Mouse (Mus musculus) midbrain, embryonic 15.5 days (tissue): Measurements from ENCODE around the gene Nfkbid. TPM values are rescaled to one million over a fixed set of nuclear protein-coding genes. Genes with fewer than 3 reads are reported as not detected.
A peak's percentile ranks its signal among the peaks of the same experiment; 100 is the strongest.

Source experiments
- ATAC-seq: fragments of 200-750 bp; cut with Nextera tagmentation; replicated peaks from 2 replicates; pipeline ENCODE4 v1.8.0; 2017; ENCODE audit warnings: moderate TSS enrichment
- H3K27ac ChIP-seq: fragments of 300-500 bp; sonication (generic); 2 replicates; pipeline ENCODE4 v1.5.1; 2015; ENCODE audit warnings: mild to moderate bottlenecking, inconsistent platforms
- H3K27me3 ChIP-seq: fragments of 300-500 bp; sonication (generic); replicated peaks from 2 replicates; pipeline ENCODE4 v1.6.1; 2015; ENCODE audit warnings: inconsistent platforms
- H3K36me3 ChIP-seq: fragments of 300-500 bp; sonication (generic); replicated peaks from 2 replicates; pipeline ENCODE4 v1.6.1; 2015; ENCODE audit warnings: inconsistent platforms
- H3K4me1 ChIP-seq: fragments of 300-500 bp; sonication (generic); 2 replicates; pipeline ENCODE4 v1.6.1; 2015; ENCODE audit warnings: inconsistent platforms
- H3K4me2 ChIP-seq: fragments of 300-500 bp; sonication (generic); 2 replicates; pipeline ENCODE4 v1.6.1; 2015; ENCODE audit warnings: inconsistent platforms, mild to moderate bottlenecking, moderate library complexity
- H3K4me3 ChIP-seq: fragments of 300-500 bp; sonication (generic); 2 replicates; pipeline ENCODE4 v1.5.1; 2015; ENCODE audit warnings: mild to moderate bottlenecking, inconsistent platforms
- H3K9ac ChIP-seq: fragments of 300-500 bp; sonication (generic); 2 replicates; pipeline ENCODE4 v1.6.1; 2015; ENCODE audit warnings: mild to moderate bottlenecking, inconsistent platforms
- H3K9me3 ChIP-seq: fragments of 300-500 bp; sonication (generic); 2 replicates; pipeline ENCODE4 v1.6.1; 2016; ENCODE audit warnings: inconsistent platforms
- WGBS: fragments of 180-500 bp; shearing (Covaris S2); methylation state at CpG from one replicate; pipeline ENCODE4 v1.1.7; 2015; ENCODE audit warnings: mixed read lengths; 5-methylcytosine and 5-hydroxymethylcytosine counted together
- polyA plus RNA-seq: library from polyadenylated mRNA; unstranded; fragments of >200 nt; fragmentation: Nextera tagmentation; extraction: Ambion mirVana; gene quantifications from 2 replicates; pipeline ENCODE4 v1.2.1, GENCODE M21; 2015

Gene Nfkbid
- polyA plus RNA-seq, 1 experiment from 2014 or later = 2.8 TPM

DNA sequence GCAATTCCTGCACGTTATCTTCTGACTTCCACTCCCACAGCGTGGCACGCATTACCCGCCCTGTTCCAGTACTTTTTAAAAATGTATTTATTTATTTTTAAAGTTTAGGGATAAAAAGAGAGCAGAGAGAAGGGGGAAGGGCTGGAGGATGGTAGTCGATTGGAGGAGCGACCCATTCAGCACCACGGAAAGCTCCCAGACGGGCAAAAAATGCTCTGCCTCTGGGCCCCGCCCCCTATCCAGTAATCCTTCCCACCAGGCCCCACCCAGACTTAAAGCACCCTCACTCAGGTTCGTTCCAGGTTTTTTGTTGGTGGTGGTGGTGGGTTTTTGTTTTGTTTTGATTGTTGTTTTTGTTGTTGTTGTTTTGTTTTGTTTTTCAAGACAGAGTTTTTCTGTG is 12.7 kb downstream of the Nfkbid start:
- Histone ChIP-seq H3K4me3 (no peak overlapping the region), H3K27ac (no peak overlapping the region), H3K9ac (no peak overlapping the region), H3K4me2 (no peak overlapping the region), H3K27me3 (no peaks in the 10 kb centered on the region), H3K9me3 (no peaks in the 10 kb centered on the region), H3K36me3 (peaks cover 37% of the 10 kb centered on the region), H3K4me1 (no peaks in the 10 kb centered on the region)
- ATAC-seq = no peak
- WGBS = 3% methylated on average over 10 of the region's 10 CpGs

DNA sequence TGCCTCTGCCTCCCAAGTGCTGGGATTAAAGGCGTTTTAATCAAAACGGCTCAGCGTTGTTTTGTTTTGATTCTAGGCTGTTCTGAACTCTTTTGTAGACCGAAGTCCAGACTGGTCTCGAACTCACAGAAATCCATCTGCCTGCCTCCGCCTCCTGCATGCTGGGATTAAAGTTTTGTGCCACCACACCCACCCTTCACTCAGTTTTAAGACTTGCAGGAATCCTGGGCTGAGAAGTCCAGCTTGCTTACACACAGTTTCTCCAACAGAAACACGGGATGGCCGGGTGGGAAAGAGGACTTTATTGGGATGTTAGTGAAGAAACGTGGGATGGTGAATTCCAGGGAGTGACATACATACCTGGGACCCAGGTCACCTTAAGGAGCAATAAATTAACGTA is 13.2 kb downstream of the Nfkbid start:
- H3K4me3 ChIP-seq = no peak overlapping the region
- H3K4me1 ChIP-seq = no peaks in the 10 kb centered on the region
- no peak overlapping the region for H3K9ac ChIP-seq
- no peak overlapping the region for H3K4me2 ChIP-seq
- ATAC-seq = no peak
- WGBS = 76% methylated on average over 10 of the region's 10 CpGs
- no peaks in the 10 kb centered on the region for H3K9me3 ChIP-seq
- peaks cover 42% of the 10 kb centered on the region for H3K36me3 ChIP-seq
- H3K27ac ChIP-seq = no peak overlapping the region
- no peaks in the 10 kb centered on the region for H3K27me3 ChIP-seq

DNA sequence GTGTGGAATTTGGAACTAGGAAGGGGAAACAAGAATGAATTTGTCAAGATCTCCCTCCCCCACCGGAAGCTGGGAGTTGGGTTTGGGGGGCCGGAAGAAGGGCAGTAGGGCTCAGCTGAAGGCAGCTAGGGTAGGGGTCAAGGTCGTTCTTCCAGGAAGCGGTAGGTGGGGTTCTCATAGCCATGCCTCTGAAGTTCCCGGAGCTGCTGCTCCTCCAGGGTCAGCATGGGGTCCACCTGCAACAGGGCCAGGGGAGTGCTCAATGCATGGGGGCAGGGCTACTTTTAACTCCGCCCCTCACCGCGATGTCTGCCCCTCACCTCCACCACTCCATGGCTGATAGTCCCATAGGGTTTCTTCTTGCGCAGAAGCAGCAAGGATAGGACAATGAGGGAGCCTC is 13.6 kb downstream of the Nfkbid start:
- no peaks in the 10 kb centered on the region for H3K4me1 ChIP-seq
- H3K36me3 ChIP-seq = peaks cover 46% of the 10 kb centered on the region
- H3K27me3 ChIP-seq = no peaks in the 10 kb centered on the region
- no peak overlapping the region for H3K9ac ChIP-seq
- no peaks in the 10 kb centered on the region for H3K9me3 ChIP-seq
- no peak overlapping the region for H3K27ac ChIP-seq
- H3K4me2 ChIP-seq = no peak overlapping the region
- 53% methylated on average over 9 of the region's 9 CpGs for WGBS
- ATAC-seq = no peak
- no peak overlapping the region for H3K4me3 ChIP-seq

DNA sequence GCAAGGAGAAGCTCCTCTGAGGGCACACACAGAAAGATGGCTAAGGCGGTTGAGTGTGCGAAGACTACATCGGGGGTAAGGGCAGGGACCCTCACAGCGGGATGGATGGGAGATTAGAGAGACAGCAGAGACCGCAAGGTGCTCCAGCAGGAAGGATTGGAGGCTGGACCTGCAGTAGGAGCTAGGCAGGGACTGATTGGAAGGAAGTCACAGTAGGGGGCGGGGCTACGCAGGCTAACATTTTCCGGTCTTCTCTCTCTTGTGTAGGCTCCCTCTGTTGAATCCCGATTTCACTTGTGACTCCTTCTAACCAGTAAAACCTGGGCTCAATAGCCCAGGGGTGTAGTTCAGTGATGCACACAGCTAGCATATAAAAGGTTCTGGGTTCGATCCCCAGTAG is 15.3 kb downstream of the Nfkbid start:
- no peak overlapping the region for H3K27ac ChIP-seq
- peaks cover 6% of the 10 kb centered on the region for H3K4me1 ChIP-seq
- H3K27me3 ChIP-seq = no peaks in the 10 kb centered on the region
- peaks cover 53% of the 10 kb centered on the region for H3K36me3 ChIP-seq
- no peak for ATAC-seq
- no peak overlapping the region for H3K4me3 ChIP-seq
- no peaks in the 10 kb centered on the region for H3K9me3 ChIP-seq
- H3K9ac ChIP-seq = no peak overlapping the region
- H3K4me2 ChIP-seq = no peak overlapping the region
- 27% methylated on average over 10 of the region's 10 CpGs for whole genome bisulfite sequencing

DNA sequence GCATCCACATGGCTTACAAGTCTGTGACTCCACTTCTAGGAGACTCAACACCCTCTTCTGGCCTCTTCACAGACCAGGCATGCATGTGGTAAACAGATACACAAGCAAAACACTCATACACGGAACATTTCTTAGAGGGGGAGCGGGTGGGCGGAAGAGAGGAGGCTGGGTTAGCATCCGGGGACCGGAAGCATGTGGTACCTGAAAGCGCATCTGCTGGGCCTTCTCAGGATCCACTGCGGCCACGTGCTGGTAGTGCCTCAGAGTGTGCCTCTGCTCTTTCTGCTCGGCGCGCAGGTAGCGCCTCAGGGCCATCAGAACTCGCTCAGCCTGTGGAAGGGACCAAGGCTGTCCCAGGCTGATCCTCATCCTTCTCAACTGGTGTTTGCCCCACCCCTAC is 18.2 kb downstream of the Nfkbid start:
- H3K4me3 ChIP-seq = no peak overlapping the region
- H3K4me2 ChIP-seq = no peak overlapping the region
- H3K27ac ChIP-seq = no peak overlapping the region
- H3K36me3 ChIP-seq = peaks cover 60% of the 10 kb centered on the region
- 87% methylated on average over 13 of the region's 13 CpGs for WGBS
- no peaks in the 10 kb centered on the region for H3K9me3 ChIP-seq
- H3K9ac ChIP-seq = no peak overlapping the region
- no peak for ATAC-seq
- H3K4me1 ChIP-seq = peaks cover 30% of the 10 kb centered on the region
- H3K27me3 ChIP-seq = no peaks in the 10 kb centered on the region

DNA sequence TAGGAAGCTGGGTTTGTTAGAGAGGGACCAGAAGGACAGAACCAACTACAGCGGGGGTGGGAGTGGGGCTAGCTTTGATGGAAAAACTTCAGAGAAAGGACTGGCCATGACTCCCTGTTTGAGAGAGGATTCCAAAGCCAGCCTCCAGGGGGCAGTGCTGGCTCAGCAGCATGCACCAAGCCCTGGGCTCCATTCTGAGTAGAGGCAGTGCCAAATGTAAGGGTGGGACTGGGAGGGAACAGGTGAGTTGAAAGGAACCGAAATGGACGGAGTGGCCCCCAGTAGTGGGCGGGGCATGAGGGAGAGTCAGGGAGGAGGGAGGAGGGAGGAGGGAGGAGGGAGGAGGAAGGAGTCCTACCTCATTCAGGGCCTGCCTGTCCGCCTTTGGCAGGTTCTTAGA is 19.2 kb downstream of the Nfkbid start:
- Histone ChIP-seq H3K4me1 (peaks cover 30% of the 10 kb centered on the region), H3K27me3 (no peaks in the 10 kb centered on the region), H3K4me2 (no peak overlapping the region), H3K9ac (no peak overlapping the region), H3K4me3 (no peak overlapping the region), H3K9me3 (no peaks in the 10 kb centered on the region), H3K27ac (no peak overlapping the region), H3K36me3 (peaks cover 50% of the 10 kb centered on the region)
- 17% methylated on average over 4 of the region's 5 CpGs for WGBS
- no peak for ATAC-seq

DNA sequence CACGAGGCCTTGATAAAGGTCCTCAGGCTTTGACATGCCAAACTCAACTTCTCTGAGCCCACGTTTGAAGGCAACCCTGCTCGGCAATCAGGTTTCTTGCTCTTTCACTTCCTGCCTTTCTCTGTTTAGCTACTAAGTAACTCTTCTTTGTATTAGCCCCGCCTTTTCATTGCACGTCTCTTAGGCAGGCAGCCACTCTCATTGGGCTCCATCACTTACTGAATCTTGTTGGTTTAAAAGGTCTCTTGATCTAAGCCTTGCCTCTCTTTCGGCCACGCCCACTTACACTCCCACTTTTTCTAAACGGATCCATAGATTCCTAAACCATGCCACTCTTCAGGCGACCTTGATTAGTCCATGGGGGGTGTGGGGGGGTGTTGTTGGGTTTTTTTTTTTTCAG is 22.2 kb downstream of the Nfkbid start:
- H3K27me3 ChIP-seq = no peaks in the 10 kb centered on the region
- peaks cover 36% of the 10 kb centered on the region for H3K4me1 ChIP-seq
- H3K9ac ChIP-seq = peak overlapping the region; percentile 90
- peak overlapping the region; percentile 80 for H3K4me3 ChIP-seq
- H3K4me2 ChIP-seq = peak overlapping the region; percentile 72
- 17% methylated on average over 9 of the region's 9 CpGs for WGBS
- ATAC-seq = no peak
- H3K36me3 ChIP-seq = peaks cover 33% of the 10 kb centered on the region
- peak overlapping the region; percentile 97 for H3K27ac ChIP-seq
- no peaks in the 10 kb centered on the region for H3K9me3 ChIP-seq

DNA sequence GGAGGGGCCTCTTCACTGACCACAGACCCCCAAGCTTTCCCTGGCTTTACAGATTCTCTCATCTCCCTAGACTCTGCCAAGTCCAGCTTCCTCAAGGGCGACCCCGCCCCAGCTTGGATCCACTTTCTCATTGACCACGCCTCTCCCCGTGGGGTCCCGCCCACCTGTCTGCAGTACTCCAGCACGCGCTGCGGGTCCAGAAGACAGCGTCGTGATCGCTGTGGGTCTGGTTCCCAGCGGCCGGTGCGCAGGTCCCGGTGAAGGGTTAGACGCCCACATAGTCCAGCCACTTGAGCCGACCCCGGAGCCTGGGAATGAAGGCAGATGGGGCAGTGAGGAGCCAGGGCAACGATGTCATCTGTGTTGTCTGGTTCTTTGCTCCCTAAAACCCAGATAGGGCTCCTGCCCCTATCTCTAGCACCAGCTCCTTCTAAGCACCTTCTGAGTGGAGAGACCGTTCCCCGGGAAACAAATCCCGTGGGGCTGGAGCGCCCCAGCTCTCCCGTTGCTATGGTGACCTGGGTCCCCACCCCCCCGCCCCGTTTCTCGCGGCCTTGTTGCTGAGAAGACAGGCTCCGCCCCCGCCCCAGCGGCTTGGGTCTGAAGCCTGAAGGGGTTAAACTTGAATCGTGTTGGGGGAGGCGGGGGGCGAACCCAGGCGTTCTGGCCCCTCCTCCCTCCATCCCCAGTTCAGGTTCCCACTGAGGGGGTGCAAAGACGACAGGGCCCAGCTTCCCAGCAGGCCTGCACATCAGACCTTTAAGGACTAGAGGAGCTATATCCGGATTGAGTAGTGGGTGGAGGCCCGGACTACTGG is 22.8 kb downstream of the Nfkbid start:
- peaks cover 36% of the 10 kb centered on the region for H3K4me1 ChIP-seq
- no peaks in the 10 kb centered on the region for H3K27me3 ChIP-seq
- peak overlapping the region; percentile 90 for H3K9ac ChIP-seq
- peak overlapping the region; percentile 72 for H3K4me2 ChIP-seq
- peak; percentile 63 for ATAC-seq
- H3K36me3 ChIP-seq = peaks cover 28% of the 10 kb centered on the region
- no peaks in the 10 kb centered on the region for H3K9me3 ChIP-seq
- H3K4me3 ChIP-seq = peak overlapping the region; percentile 80
- peak overlapping the region; percentile 97 for H3K27ac ChIP-seq
- WGBS = under 1% methylated on average over 38 of the region's 38 CpGs

DNA sequence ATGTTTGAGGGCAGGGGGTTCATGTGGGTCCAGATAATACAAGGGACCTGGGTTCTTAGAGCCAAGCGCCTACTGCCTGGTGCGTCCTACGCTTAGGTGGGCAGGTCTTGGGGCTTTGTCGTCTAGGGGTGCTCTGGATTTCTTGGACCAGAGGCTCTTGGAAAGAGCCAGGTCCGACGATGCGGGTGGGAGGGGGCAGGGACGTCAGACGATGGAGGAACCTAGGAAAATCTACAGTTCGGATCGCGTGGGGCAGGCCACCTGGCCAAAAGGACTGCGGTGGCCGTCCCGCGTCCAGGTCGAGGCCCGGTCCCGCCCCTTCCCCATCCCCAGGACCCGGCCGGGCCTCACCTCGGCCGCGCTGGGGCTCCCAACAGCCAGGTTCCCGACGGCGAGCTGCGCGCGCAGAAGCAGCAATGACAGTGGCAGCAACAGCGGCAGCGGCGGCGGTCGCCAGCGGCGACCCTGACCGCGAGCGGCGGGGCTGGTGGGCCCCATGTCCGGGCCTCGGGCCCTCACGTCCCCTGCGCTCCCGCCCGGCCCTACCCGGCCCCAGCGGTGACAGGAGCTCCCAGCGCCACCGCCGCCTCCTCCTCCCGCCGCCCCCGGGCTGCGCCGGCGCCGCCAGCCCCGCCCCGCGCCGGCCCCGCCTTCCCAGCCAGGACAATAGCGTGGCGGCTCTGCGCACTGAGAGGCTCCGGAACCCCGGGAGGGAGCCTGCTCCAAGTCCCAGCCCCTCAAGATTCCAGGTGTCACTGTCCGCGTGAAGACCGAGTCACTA is 23.6 kb downstream of the Nfkbid start, which contains the start of gene Aplp1:
Gene Aplp1, minus strand, starts transcription at position 565 of the 781 bp plus-strand sequence.
- Histone ChIP-seq H3K4me2 (peak within 1 kb of the TSS; percentile 72), H3K4me3 (peak within 1 kb of the TSS; percentile 80), H3K9me3 (no peaks in the 10 kb centered on the region), H3K9ac (peak within 1 kb of the TSS; percentile 90), H3K4me1 (peaks cover 36% of the 10 kb centered on the region), H3K36me3 (peaks cover 20% of the 10 kb centered on the region), H3K27me3 (no peaks in the 10 kb centered on the region), H3K27ac (peak within 1 kb of the TSS; percentile 97)
- peak; percentile 87 for ATAC-seq
- under 1% methylated on average over 58 of the region's 72 CpGs for WGBS

DNA sequence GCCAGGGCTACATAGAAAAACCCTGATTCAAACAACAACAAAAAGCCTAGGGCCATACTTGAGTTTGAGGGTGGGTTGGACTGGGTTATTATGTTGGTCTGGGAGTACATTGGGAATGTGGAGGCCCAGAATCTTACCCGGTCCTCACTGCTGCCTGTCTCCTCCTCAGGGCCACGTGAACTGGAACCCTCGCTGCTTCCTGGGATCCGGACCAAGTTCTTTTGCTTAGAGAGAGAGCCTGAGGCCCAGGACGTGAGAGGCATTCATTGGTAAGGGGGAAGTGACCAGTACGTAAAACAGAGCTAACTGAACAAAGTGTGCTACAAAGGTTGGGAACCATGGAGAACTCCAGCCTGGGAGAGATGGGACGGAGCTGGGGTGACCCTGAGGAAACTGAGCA is 28.7 kb downstream of the Nfkbid start:
- Histone ChIP-seq H3K27me3 (peaks cover 33% of the 10 kb centered on the region), H3K9ac (no peak overlapping the region), H3K9me3 (no peaks in the 10 kb centered on the region), H3K4me2 (no peak overlapping the region), H3K36me3 (no peaks in the 10 kb centered on the region), H3K4me1 (peaks cover 11% of the 10 kb centered on the region), H3K27ac (no peak overlapping the region), H3K4me3 (no peak overlapping the region)
- 81% methylated on average over 7 of the region's 7 CpGs for WGBS
- ATAC-seq = no peak

DNA sequence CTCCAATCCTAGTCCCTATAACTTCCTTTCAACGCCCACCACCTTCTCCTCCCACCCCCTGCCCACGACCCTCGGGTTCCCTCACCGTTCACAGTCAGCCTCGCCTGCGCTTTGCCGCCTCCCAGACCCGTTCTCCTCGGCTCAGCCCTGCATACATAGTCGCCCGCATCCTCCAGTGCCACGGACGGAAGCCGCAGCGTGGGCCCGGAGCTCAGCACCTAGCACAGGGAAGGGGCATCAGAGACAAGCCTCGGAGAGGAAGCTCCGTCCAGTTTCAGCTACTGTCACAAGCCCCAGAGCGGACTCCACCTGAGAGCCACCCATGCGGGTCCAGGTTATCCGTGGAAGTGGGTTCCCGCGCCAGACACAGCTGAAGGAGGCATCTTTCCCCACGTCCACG is 31.8 kb downstream of the Nfkbid start:
- ATAC-seq = no peak
- Histone ChIP-seq H3K27ac (no peak overlapping the region), H3K36me3 (no peaks in the 10 kb centered on the region), H3K4me1 (peaks cover 27% of the 10 kb centered on the region), H3K9ac (no peak overlapping the region), H3K9me3 (no peaks in the 10 kb centered on the region), H3K4me3 (no peak overlapping the region), H3K27me3 (peaks cover 59% of the 10 kb centered on the region), H3K4me2 (peak overlapping the region; percentile 23)
- 17% methylated on average over 25 of the region's 25 CpGs for WGBS

DNA sequence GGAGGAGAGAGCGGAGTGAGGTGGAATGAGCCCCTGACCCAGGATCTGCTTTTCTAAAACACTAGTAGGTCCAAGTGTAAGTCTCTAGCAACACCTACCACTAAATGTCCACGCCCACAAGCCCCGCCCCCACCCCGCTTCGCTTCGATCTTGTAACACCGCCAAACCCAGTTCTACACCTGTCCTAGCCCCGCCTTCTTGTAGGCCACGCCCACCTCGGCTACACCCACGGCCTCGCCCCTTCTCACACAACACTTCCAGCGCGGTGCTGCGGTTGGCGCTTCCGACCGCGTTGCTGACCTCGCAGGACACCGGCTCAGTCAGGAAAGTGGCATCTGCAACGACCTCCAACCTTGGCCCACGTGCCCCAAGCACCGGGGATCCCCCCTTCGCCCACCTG is 32.2 kb downstream of the Nfkbid start:
- H3K9ac ChIP-seq = no peak overlapping the region
- peaks cover 63% of the 10 kb centered on the region for H3K27me3 ChIP-seq
- no peak overlapping the region for H3K4me3 ChIP-seq
- no peak overlapping the region for H3K27ac ChIP-seq
- H3K36me3 ChIP-seq = no peaks in the 10 kb centered on the region
- peaks cover 31% of the 10 kb centered on the region for H3K4me1 ChIP-seq
- ATAC-seq = no peak
- 2% methylated on average over 25 of the region's 25 CpGs for WGBS
- peak overlapping the region; percentile 23 for H3K4me2 ChIP-seq
- H3K9me3 ChIP-seq = no peaks in the 10 kb centered on the region
